Mouse (Mus musculus) c-Kit-negative CD71-positive TER-119-positive erythroid progenitor cells, embryonic 14.5 days (primary cell): Measurements from ENCODE around the gene Uri1.
A peak's percentile ranks its signal among the peaks of the same experiment; 100 is the strongest.

ENCODE experiments used
- DNase-seq: peaks from one replicate; pipeline ENCODE4 v3.0.0-alpha.2; 2013; ENCODE audit warnings: low read depth, low spot score

Gene Uri1

DNA sequence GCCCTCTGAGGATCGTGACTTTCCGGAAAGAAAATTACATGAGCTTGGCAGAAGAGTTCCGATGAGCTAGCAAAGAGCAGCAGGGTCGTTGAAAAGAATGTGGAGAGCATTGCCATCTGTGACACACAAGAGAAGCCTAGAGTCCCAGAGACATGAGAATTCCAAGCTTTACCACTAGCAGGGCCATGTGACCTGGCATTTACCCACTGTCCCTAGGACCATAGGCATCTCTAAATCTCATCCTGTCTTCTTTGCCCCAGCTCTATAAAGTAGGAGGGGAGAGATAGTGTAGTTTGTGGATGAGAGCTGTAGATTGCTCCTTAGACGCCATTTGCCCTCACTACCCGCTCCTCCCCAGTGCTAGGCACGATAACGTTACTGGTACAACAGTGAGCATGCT is at the start of gene Uri1:
TSS of gene Uri1 (minus strand) at position 101 of the 400 bp plus-strand sequence.
- no peak for DNase-seq

DNA sequence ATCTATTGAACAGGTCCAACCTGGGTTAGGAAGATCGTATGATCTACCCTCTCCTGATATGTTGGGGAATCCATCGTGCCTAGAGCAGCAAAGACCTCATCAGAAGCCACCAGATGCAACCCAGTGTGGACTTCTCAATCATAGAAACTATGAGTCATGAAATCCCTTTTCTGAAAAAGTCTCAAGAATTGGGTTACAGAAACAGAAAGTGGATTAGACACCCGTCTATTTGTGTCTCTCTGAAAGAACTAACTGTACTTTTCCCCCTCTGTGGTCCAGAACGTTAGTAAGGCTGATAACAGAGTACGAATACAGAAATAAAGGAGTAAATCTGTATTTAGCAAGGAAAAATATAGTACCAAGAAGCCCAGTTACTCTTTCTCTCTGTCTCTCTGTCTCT is 47.7 kb upstream of the Uri1 start:
- DNase-seq, result no peak

DNA sequence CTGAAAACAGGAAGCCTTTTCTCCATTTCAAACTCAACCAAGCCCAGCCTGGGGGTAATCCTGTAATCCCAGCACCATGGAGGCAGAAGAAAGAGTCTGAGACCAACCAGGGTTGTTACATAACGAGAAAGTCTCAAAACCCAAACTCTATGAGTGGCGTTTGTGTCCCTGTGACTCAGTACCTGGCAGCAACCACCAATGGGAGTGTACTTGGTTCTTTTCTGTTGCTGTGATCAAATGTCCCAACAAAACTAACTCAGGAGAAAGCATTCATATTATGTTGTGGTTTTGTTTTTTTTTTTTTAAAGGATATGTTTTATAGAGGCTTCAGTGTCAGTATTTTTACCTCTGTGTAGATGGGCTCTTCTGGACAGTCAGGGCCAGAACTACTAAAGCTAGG is 47.3 kb upstream of the Uri1 start:
- no peak for DNase-seq

DNA sequence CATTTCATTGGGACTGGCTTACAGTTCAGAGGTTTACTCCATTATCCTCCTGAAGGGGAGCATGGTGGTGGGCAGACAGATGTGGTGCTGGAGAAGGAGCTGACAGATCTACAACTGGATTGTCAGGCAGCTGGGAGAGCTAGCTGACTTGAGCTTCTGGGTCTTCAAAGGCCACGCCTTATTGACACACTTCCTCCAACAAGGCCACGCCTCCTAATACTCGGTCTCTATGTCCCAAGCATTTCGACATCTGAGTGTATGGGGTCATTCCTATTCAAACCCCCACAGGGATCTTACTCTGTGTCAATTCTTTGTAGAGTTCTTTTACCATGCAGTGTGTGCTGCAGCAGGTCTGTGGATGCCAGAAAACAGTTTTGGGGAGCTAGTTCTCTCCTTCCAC is 41.1 kb upstream of the Uri1 start:
- no peak for DNase-seq

DNA sequence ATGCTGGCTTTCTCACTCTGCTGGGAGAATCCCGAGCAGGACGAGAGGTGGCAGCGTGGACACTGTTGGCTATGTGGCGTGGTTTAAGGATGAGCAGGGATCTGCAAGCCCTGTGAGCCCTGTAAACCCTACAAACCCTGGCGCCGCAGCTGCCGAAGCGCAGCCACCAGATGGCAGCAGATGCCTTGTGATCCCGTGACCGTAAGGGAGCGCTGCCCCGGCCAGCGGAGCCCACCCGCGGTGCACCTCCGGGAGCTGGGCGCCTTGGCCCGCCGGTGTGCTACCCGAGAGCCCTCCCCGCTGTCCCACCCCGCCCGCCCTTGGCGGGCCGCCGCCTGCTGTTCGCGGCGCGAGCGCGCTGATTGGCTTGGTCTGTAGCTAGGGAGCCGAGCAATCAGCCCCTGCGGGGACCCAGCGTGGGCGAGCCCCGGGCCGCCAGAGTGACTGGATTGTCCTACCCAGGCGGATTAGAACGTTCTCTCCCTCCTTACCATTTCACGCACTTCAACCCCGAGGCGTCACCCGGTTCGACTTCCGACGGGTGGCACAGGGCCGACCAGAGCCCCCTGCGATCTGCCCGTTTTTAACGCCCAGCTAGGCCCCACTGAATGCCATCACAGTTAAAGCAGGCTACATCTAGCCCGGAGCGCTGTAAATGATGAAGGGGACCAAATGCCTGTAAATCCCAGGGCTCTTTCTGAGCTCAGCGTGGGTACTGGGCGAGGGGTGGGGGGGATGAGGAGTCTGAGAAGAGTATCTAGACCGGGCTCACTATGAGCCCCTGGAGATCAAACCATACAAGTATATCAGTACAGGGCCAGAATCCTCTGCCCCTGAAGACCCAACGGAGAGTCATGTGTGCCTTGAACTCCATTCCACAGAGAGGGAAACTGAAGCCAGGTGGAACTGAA is 38.0 kb upstream of the Uri1 start:
- peak; percentile 36 for DNase-seq

DNA sequence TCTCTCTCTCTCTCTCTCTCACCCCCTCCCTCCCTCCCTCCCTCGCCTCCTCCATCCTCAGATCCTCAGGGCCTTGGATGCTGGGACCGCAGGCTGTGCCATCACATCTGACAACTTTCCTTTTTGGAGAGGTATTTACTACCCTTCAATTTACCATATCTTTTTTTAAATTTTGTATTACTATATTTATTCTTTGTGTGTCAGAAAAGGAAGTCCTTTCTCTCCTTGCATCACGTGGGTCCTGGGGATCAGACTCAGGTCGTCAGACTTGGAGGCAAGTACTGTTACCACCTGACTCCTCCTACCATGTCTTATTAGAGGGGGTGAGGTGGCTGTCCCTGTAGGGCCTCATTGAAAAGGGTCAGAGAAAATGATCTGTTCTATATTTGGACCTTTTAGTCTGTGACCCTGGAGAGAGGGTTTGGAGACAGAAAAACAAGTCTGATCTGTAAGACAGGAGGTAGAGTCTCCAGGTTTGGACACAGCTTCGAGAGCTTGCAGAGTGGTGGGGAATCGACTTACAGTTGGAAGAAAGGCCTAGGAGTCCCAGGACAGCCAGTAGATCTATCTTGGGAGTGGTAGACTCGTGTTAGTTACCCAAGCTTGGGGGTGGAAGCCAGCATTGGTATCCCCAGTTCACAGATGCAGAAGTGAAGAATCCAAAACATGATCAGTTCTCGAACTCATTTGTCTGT is 36.4 kb upstream of the Uri1 start:
- no peak for DNase-seq

DNA sequence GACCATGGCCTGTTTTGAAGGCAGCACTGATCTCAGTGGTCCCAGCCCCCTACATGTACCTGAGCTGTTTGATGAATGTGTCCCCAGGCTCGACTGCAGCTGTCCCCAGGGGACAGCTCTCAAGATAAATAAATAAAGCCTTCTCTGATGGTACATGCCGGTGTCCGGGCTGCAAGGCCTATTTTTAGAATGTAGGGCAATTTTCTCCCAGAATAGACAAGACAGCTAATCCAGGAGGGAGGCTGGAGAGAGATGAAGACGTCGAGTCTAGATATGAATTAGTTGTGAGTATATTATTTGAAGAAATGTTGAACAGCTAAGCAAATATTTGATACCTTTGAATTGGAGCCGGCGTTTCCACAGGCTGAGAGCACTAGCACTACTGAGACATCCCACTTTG is 35.7 kb upstream of the Uri1 start:
- DNase-seq, result no peak

DNA sequence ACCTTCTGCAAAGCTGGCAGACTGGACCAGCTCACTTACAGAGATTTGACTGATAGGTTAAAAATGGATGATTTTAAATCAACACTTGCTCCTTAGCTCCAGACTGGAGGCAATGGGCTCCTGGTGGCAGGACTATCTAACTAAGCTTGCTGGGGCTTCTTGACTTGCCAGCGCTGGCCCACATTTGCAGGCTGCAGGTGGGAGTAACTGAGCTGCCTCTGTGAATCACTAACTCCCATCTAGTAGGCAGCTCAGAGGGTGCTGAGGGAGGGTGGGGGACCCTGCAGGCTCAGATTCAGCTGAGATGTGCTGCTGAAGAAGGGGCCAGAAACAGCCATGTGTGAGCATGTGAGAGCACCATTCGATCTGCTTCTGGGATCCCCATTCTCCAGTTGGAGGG is 32.6 kb upstream of the Uri1 start:
- DNase-seq, result no peak

DNA sequence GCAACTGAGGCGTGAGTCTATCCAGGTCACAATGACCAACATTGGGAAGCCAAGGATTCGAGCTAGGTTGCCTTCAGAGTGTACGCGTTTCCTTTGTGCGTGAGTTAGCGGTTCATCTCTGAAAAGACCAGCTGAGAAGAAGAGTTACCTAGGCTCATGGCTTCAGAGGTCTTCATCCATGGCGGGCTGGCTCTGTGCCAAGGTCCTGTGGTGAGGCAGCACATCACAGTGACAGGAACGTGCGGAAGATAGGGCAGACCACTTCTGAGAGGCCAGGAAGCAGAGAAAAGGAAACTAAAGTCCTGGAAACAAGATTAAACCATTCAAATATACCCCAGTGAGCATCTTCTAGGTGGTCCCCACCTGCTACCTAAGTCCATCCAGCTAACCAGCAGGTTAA is 30.9 kb upstream of the Uri1 start:
- DNase-seq, result no peak

DNA sequence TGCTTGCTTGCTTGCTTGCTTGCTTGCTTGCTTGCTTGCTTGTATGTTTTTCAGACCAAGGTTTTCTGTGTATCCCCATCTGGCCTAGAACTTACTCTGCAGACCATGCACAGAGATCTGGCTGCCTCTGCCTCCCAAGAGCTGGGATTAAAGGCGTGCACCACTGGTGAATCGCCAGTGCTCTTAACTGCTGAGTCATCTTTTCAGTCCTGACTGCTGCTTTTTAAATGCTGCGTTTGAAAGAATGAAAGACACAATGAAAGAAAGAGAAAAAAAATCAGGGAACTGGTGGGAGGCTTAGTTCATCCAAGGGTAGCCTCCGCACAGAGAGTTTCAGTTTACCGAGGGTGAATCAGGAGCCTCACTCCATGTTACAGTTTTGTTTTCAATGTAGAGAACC is 23.9 kb upstream of the Uri1 start:
- DNase-seq, result no peak

DNA sequence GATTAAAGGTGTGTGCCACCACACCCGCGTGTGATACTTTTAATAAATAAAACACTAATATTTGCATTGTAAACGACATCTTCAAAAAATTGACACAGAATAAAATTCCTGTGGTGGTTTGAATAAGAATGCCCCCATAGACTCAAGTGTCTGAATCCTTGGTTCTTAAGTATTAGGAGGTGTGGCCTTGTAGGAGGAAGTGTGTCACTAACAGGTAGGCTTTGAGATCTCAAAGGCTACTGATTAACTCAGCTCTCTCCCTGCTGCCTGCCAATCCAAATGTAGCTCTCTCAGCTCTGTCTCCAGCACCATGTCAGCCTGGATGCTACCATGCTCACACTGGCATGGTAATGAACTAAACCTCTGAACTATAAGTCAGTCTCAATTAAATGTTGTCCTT is 17.9 kb upstream of the Uri1 start:
- no peak for DNase-seq

DNA sequence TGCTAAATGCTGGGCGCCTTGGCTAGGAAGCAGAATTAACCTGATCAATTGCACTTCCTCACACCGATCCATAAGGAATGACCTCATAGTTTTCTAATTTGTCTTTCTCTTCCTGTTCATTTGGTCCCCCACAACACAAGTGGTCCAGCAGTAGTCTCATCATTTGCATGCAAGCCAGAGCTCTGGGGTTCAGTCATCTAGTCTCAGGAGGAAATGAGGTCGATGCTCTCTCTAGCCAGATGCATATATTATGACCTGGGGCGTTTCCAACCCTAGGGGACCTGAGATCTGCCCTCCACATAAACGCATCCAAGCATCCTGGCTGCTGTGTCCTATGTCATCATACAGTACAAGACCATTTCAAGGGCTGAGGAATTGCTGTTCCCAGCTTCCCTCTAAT is 14.2 kb upstream of the Uri1 start:
- DNase-seq, result no peak

DNA sequence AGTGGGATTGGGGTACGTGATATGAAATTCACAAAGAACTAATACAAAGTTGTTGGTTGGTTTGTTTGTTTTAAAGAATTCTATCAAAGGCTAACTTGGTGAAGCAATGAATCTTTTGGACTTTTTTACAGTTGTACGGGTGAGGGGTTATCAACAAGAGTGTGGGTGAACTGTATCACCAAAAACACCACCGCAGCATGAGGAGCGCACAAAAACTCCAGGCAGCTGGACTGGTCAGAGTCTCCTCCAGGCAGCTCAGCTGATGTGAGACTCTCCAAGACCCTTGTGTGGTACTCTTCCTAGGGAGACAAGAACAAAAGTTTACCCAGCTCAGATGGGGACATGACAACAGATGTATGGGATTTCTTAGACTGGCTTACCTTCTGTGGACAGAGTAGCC is 7.8 kb upstream of the Uri1 start:
- no peak for DNase-seq

DNA sequence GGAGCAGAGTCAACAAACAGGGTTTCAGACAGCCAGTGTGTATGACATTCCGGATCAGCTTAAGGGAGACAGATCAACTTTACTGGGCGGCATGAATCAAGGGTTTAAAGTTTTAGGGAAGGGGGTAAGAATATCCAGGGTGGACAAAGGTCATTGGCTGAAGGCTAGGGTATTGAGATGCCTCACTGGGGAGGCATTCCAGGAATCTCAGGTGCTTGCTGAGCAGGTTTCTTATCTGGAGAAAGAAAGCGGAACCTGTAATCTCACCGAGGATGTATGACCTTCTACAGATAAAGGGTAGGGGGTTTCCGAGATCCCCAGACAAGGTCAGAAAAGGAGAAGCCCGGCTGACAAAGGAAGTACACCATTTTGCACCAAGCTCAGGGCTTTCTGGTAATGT is 7.3 kb upstream of the Uri1 start:
- DNase-seq, result no peak

DNA sequence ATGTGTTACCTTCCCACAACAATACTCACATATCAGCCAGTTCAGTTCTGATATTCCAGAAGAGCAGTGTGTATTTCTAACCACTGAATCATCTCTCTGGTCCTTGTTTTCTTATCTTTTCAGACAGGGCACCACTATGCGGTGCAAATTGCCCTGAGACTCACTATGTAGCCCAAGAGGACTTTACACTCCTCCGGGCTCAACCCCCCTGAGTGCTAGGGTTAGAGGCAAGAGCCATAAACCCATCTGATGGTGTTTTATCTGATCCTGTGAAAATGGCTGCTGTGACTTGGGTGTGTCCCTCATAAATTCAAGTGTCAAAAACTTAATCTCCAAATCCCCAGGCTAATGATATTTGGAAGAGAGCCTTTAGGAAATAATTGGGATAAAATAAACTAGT is 6.6 kb upstream of the Uri1 start:
- no peak for DNase-seq

DNA sequence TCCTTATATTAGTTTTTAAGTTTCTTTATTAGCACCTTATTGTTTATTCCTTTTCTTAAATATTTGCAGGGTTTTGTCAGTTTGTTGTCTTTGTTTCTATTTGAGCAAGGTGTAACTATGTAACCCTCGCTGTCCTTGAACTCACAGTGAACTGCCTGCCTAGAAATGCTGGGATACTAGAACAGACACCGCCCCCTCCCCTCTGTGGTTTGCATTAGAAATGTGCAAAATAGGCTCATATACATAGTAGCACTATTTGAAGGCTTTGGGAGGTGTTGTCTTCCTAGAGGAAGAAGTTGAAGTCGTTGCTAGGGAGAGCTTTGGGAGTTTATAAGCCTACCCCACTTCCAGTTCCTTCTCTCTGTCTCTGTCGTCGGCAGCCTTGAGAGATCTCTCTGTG is 5.7 kb upstream of the Uri1 start:
- no peak for DNase-seq

DNA sequence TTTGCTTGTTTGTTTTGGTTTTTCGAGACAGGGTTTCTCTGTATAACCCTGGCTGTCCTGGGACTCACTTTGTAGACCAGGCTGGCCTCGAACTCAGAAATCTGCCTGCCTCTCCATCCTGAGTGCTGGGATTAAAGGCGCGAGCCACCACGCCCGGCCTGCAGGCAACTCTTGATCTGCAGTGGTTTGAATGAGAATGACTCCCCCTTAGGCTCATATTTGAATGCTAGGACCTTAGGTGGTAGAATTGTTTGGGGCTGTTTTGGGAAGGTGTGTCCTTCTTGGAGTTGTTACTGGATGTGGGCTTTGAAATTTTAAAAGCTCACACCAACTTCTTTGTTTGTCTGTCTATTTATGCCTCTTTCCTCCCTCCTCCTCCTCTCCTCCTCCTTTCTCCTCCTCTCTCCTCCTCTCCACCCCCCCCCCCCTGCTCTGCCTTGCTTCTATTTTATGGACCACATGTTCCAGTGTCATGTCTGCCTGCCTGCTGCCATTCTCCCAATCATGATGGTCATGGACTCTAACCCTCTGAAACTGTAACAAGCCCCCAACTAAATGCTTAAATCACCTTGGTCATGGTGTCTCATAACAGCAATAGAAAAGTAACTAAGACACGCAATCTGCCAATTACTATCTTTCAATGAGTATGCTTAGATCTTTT is 4.7 kb upstream of the Uri1 start:
- no peak for DNase-seq

DNA sequence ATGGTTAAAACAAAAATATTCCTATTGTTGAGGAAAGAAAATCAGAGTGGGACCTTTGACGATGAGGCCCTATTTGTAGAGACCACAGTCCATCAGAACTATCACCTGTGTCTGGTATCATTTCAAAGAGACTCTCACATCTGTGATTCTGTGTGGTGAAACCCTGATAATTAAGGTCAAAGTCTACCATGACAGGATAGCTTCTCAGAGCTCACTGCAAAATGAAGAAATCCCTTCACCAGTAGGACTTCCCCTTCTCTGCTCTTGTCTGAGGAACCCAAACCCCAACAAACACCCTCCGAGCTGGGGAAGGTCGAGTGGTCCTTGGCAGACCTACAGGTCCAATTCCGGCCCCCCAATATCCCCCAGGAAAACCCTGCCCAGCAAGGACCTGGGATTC is 1.5 kb upstream of the Uri1 start:
- DNase-seq, result no peak

DNA sequence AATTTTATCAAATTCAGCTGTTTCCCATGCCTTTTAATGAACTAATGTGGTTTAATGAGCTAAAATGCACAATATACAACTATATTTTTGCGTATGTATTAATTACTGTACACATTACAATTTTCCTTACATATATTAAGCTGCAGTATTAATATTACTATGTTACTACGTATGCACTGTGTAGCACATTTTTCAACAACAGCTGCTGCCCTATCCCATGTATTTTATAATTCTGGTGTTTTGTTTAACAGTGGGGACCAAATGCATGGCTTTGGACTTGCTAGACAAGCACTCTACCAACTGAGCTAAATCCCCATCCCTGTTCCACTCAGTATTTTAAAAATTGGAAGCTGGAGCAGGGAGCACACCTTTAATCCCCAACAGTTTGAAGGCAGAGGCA is 3.6 kb downstream of the Uri1 start:
- DNase-seq, result no peak

DNA sequence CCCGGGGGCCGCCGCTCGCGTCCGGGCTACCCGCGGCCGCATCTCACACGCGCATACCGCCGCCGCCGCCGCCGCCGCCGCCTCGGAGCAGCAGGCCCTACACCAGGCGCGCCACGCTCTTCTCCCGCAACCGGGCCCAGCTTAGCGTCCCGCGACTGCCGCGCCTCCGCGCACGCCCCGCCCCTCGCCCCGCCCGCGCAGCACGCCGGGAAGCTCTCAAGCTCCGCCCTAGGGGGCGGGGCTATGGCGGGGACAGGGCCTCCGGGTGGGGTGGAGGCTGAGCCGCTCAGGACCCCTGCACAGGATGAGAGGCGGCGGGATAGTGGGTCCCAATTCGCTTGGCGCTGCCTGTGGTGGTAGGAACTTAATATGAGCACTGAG is 4.0 kb downstream of the Uri1 start:
- DNase-seq, result peak; percentile 77

DNA sequence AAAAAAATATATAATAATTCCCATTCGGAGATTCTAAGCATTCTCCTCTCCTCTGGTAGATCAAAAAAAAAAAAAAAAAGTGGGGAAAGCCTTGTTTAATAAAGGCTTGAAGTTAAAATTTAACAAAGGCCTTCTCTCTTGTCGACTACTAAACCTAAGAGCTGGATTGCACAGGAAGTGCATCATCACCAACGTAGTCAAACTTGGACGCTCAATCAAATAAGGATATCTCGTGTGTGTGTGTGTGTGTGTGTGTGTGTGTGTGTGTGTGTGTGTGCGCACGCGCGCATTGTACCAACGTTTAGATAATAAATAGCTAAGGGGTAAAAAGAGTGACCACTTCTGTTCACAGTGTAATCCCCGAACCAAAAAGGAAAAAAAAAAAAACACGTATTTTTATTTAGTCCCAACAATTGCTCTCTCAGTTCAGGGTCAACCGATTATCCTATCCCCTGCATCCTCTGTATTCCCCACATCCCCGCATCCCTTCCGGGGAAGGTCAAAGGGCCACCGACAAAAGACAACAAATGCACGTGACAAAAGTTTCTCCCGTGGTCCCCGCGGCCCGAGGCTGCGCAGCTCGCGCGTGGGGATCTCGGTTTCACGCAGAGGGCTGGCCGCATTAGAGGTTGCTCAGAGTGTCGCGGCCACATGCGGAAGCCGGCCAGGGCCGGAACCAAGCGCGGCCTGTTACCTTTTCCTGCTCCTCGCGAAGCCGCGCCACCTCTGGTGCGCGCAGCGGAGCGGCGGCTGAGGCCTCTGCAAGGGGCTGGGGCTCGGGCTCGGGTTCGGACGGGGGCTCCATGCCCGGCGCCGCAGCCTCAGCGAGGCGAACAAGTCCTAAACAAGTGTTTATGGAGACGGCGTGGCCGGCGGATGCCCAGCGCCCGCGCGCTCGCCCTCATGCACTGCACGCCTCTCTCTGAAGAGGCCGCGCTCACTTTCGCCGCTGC is 4.7 kb downstream of the Uri1 start:
- DNase-seq, result peak; percentile 26

DNA sequence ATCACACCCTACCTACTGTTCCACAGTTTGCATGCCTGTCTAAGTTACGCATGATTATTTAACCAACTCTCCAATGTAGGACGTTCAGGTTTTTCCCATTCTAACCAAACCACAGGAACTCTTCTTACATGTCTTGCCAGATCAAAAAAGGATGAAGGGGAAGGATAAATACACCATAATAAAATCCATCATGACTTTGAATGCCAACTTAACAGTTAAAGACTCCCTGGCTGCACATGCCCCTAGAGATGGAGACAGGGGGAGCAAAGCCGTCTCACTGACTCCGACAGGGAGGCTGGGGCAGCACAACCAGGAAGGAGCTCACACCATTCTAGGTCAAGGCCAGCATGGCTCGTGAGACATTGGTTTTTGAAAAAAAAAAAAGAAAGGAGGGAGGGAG is 8.0 kb downstream of the Uri1 start:
- no peak for DNase-seq
